Mouse (Mus musculus) A20 (cell line): ENCODE results near the gene Olfr324.

Experiments used
- DNase-seq: peaks from one replicate; pipeline ENCODE4 v3.0.0-alpha.2; 2011; ENCODE audit warnings: low read depth, low spot score

Gene Olfr324

DNA sequence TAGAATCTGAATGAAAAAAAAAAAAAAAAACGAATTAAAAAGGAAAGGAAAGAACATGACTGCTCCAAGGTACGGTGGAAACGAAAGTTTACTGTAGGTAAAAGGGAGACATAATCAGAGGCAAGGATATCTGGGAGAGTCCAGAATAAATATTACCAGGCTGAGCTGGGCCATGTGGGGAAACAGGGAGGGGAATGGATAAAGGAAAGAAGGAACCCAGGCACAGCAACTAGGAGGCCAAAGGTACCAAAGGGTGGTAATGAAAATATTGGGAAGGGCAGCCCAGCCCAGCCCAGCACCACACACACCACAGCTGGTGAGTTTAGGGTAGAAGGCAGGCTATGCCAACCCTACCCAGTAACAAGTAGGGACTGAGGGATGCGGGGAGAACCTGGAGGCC lies 40.0 kb downstream of the Olfr324 start:
- DNase-seq, result no peak

DNA sequence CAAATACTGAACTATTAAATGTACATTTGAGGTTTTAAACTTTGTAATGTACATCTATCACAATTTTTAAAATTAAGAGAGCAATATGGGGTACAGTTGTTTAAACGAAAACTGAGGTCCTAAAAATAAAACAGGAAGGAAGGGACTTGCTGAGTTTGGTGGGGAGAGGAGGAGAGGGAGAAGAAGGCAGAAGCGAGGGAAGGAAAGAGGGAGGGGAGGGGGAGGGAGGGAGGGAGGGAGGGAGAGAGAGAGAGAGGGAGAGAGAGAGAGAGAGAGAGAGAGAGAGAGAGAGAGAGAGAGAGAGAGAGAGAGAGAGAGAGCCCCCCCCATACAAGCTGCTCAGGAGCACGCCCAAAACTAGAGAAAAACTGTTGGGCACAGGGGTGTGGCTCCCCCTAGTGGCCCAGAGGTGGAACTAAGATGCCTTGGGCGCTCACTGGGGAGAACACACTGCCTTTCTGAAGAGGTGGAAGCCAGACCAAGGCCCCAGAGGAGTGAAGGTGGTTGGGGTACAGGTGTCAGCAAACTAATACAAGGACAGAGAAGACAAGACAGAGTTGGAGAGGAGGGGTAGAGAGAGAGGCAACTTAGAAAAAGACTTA lies 41.6 kb downstream of the Olfr324 start:
- DNase-seq, result peak; percentile 60

DNA sequence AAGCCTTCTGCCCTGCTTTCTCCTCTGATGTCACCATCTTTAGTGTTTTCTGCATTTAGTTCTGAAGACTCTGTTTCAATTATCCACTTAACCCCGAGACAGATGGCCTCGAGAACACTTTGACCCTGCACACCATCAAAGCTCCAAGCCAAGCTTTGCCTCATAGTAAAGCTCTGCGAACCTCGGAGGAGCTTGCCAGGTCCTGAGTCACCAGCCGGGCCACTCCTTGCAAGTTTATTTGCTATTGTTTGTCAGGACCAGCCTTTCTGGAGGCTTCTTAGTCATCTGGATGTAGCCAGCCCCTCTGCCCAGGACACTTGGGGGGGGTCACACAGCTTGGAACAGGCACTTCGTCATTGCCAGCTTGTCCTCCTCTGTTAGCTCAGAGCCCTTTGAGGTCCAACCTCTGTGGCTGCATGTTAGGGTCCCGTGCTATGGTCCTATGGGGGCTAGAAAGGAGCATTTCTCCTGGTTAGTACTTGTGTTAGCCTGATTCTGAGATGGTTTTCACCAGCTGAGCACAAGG lies 43.3 kb downstream of the Olfr324 start:
- DNase-seq, result no peak

DNA sequence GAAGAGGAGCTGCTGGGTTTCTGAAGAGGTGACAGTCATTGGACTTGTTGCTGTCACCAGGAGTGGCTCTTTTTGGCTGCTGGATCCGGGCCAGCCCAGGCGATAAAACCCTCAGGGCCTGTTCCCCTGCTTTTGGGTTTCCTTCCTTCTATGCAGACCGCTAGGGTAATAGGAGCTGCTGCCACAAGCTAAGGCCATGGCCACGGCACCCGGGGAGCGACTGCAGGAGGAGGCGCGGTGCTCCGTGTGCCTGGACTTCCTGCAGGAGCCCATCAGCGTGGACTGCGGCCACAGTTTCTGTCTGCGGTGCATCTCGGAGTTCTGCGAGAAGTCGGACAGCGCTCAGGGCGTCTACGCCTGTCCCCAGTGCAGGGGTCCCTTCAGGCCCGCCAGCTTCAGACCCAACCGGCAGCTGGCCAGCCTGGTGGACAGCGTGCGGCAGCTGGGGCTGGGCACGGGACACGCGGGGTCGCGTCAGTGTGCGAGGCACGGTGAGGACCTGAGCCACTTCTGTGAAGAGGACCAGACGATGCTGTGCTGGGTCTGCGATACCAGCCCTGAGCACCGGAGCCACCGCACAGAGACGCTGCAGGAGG lies 45.5 kb downstream of the Olfr324 start, which contains the start of gene Trim58:
Gene Trim58, plus strand, starts transcription at position 194 of the 596 bp plus-strand sequence.
- no peak for DNase-seq

DNA sequence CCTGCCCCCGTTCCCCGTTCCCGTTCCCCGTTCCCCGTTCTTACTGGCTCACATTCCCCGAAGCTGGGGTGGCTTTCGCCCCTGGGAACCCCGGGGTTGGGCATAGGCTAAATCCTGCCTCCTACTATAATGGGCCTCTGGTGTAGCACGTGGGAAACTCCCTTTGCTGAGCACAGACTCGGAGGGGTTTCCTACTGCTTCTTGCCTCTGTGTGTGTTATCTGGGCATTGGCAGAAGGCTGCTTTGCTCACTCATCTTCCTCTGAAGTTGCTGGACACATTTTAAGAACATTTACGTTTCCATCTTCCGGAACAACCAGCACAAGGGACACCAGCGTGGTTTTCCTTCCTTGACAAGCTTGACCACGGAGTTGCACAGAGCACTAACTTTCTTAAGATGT lies 46.1 kb downstream of the Olfr324 start:
- DNase-seq, result no peak

DNA sequence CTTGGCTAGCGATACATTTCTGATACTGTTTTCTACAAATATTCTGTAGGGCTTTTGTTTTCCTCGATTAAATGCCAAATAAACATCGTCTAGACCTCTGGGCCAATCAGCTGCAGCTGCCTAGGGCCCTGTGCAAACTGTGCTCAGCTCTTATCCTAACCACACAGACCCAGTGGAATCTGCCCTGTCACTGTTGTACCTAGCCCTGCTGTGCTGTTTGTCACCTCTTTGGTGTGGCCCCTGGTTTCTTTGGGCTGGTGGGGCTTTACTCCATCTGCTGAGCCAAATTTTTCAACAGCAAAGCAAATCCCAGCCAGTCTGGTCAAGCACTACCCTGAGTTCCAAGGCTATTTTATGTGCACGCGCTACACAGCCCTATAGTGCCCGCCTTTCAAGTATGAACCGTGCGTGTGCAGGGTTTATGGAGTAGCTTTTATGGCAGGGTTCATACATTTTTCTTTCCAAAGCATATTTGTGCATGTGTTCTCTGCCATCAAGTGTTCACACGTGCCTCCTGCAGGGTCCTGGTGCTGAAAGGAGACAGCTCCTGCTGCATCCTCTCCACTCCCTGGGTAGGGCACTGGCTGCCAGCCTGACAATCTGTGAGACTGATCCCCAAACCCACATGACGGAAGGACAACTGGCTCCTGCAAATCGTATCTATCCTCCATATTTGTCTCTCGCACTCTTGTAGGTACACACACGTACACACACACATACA lies 46.9 kb downstream of the Olfr324 start:
- no peak for DNase-seq

DNA sequence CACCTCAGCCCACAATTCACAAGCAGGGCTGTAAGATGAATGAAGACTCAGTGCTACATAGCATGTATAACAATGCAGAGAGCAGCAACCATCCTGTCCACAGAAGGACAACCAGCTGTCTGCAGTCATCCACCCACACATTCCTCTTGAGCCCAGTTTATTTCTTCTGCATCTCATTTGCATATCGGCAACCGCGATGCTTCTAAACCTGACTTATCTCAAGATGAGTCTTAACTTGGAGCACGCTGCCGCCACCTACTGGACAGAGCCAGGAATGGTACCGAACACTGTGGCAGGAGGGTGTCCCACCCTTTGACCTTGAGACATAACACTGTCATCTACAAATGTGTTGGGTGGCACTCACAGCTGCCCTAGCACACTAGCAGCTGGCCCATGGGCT lies 48.4 kb downstream of the Olfr324 start:
- DNase-seq, result peak; percentile 70
